Mouse (Mus musculus): Measurements from ENCODE around the gene Sox21. TPM values are rescaled to one million over a fixed set of nuclear protein-coding genes. Genes with fewer than 3 reads are reported as not detected.
A peak's percentile ranks its signal among the peaks of the same experiment; 100 is the strongest.

The Sox21 gene
- polyA plus RNA-seq, 1 experiment = 0.06 TPM

DNA sequence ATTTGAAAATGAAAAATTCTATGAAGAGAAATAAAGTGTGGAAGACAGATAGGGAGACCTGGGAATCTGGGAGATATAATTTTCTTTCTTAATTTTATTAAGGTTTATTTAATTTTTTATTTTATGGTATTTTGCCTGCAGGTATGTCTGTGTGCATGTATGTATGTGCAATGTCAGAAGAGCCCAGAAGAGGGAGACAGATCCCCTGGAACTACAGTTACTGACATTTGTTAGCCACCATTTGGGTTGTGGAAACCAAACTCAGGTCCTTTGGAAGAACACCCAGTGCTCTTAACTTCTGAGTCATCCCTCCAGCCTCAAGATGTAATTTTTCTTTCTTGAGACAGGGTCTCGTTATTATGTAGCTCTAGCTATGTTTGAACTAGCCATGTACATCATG, 15.9 kb downstream of the Sox21 start:
- Histone ChIP-seq H3K27me3 (ENCODE audit: control insufficient read depth, insufficient read depth, low read length) (peaks cover 21% of the 10 kb centered on the region), H3K27ac (ENCODE audit: insufficient read depth, low read depth, low read length) (no peak overlapping the region), H3K4me1 (ENCODE audit: control insufficient read depth, insufficient read depth, insufficient read length, low read length) (no peaks in the 10 kb centered on the region; the same call in 1 of the 2 replicates), H3K36me3 (ENCODE audit: control insufficient read depth, insufficient read depth, low read length) (no peaks in the 10 kb centered on the region), H3K4me3 (ENCODE audit: low read depth, low read length) (no peak overlapping the region)
- WGBS = 74% methylated on average over 1 of the region's 1 CpGs
- no peak for TF ChIP-seq CTCF (IDR thresholded peaks at IDR 0.05; ENCODE audit: extremely low read depth, insufficient read length, insufficient replicate concordance, low read depth, low read length)
- TF ChIP-seq POLR2A (IDR thresholded peaks at IDR 0.05; ENCODE audit: low read depth, low read length) = no peak

DNA sequence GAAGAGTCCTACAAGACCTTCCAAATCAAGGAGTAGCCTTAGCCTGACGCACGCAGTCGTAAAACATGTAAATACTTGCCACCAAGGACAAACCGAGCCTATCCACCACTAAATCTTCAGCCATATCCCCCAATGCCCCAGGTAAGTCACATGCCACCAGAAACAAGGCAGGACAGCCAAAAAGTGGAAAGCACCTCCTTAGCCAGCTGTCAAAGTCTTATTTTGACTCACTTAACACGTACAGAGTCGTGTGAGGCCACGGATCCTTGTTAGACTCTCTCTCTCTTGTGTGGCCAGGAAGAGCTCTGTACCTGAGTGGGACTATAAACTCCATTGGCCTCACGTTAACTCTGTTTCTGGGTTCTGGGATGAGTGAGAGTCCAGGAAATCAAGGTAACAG, 20.0 kb downstream of the Sox21 start:
- no peak for TF ChIP-seq CTCF (IDR thresholded peaks at IDR 0.05; ENCODE audit: extremely low read depth, insufficient read length, insufficient replicate concordance, low read depth, low read length)
- no peak for TF ChIP-seq POLR2A (IDR thresholded peaks at IDR 0.05; ENCODE audit: low read depth, low read length)
- 0 out of 2 replicates have a peak, but pooled peaks cover 3% of the 10 kb centered on the region for H3K27me3 ChIP-seq (ENCODE audit: control insufficient read depth, insufficient read depth, low read length)
- 72% methylated on average over 8 of the region's 8 CpGs for WGBS

DNA sequence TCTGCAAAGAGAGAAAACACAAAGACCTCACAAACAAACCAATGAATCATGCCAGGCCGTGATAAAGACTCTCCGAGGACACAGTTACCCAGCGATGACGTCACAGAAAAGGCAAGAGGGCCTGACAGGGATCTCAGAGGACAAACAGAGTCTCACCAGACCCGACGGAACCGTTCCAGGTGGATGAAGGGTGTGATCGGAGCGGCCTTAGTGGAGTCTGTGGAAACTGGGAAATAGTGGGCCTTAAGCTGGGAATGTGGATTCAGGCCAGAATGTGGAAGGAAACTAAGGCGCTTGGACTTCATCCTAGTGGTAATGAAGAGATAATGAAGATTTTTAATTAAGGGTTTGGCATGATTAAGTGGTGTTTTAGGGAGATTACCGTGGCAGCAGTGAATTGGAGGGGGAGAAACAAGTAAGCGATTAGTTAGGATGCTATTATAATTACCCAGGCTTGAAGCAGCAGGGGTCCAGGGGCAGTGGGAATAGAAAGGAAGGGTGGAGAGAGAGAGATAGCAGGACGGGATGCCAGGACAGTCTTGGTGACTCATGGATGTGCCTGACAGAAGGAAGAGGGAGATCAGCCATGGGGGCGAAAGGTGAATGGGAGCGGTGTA, 24.5 kb downstream of the Sox21 start:
- 0 out of 2 replicates have a peak, but pooled peaks cover 3% of the 10 kb centered on the region for H3K27me3 ChIP-seq (ENCODE audit: control insufficient read depth, insufficient read depth, low read length)
- WGBS = 71% methylated on average over 15 of the region's 15 CpGs
- TF ChIP-seq POLR2A (IDR thresholded peaks at IDR 0.05; ENCODE audit: low read depth, low read length) (no peak), CTCF (IDR thresholded peaks at IDR 0.05; ENCODE audit: extremely low read depth, insufficient read length, insufficient replicate concordance, low read depth, low read length) (no peak)
- H3K4me3 ChIP-seq (ENCODE audit: low read depth, low read length) = no peak overlapping the region
- H3K36me3 ChIP-seq (ENCODE audit: control insufficient read depth, insufficient read depth, low read length) = no peaks in the 10 kb centered on the region
- no peaks in the 10 kb centered on the region for H3K4me1 ChIP-seq (ENCODE audit: control insufficient read depth, insufficient read depth, insufficient read length, low read length)
- H3K27ac ChIP-seq (ENCODE audit: insufficient read depth, low read depth, low read length) = no peak overlapping the region

More for the DNA sequence above, 20.0 kb downstream of the Sox21 start:
- H3K4me3 ChIP-seq (ENCODE audit: low read depth, low read length) = no peak overlapping the region
- no peaks in the 10 kb centered on the region for H3K36me3 ChIP-seq (ENCODE audit: control insufficient read depth, insufficient read depth, low read length)
- H3K27ac ChIP-seq (ENCODE audit: insufficient read depth, low read depth, low read length) = no peak overlapping the region
- H3K4me1 ChIP-seq (ENCODE audit: control insufficient read depth, insufficient read depth, insufficient read length, low read length) = no peaks in the 10 kb centered on the region

DNA sequence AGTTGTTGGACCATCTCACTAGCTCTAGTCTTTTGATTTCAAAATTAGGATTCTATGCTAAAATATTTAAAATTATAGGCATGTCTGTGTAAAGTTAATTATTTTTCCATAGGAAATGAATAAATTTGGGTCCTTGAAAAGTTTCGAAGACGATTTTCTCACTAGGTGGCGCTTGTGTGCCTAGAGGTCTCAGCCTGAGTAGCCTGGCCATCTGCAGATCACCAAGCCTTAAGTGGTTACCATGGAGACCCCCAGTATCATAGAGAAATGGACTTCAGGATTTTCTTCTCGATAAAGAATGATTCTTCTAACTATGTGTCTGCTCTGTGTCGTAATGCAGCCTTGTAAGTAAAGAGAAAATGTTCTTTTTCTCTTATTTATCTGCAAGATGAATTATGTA, 27.2 kb downstream of the Sox21 start:
- 12% methylated on average over 5 of the region's 5 CpGs for WGBS
- Histone ChIP-seq H3K4me3 (ENCODE audit: low read depth, low read length) (no peak overlapping the region), H3K36me3 (ENCODE audit: control insufficient read depth, insufficient read depth, low read length) (no peaks in the 10 kb centered on the region), H3K4me1 (ENCODE audit: control insufficient read depth, insufficient read depth, insufficient read length, low read length) (no peaks in the 10 kb centered on the region), H3K27me3 (ENCODE audit: control insufficient read depth, insufficient read depth, low read length) (0 out of 2 replicates have a peak, but pooled peaks cover 3% of the 10 kb centered on the region), H3K27ac (ENCODE audit: insufficient read depth, low read depth, low read length) (no peak overlapping the region)
- no peak for TF ChIP-seq POLR2A (IDR thresholded peaks at IDR 0.05; ENCODE audit: low read depth, low read length)
- TF ChIP-seq CTCF (IDR thresholded peaks at IDR 0.05; ENCODE audit: extremely low read depth, insufficient read length, insufficient replicate concordance, low read depth, low read length) = no peak

DNA sequence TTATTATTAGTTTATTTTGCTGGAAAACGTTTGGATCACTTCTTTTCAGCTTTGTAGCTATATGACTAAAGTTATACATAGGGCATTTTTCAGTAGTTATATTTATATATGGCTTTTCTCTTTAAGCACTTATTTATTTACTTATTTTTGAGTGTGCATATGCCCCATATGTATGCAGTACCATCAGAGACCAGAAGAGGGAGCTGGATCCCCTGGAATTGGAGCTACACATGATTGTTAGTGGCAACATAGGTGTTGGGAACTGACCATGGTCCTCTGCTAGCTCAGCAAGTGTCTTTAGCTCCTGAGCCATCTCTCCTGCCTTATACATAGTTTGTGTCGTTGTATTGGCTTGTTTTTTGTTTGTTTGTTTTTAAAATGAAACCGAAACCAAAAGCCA, 29.5 kb downstream of the Sox21 start:
- 84% methylated on average over 3 of the region's 3 CpGs for WGBS
- Histone ChIP-seq H3K4me1 (ENCODE audit: control insufficient read depth, insufficient read depth, insufficient read length, low read length) (no peaks in the 10 kb centered on the region), H3K27me3 (ENCODE audit: control insufficient read depth, insufficient read depth, low read length) (no peaks in the 10 kb centered on the region), H3K4me3 (ENCODE audit: low read depth, low read length) (no peak overlapping the region), H3K36me3 (ENCODE audit: control insufficient read depth, insufficient read depth, low read length) (no peaks in the 10 kb centered on the region), H3K27ac (ENCODE audit: insufficient read depth, low read depth, low read length) (no peak overlapping the region)
- TF ChIP-seq POLR2A (IDR thresholded peaks at IDR 0.05; ENCODE audit: low read depth, low read length) = no peak
- no peak for TF ChIP-seq CTCF (IDR thresholded peaks at IDR 0.05; ENCODE audit: extremely low read depth, insufficient read length, insufficient replicate concordance, low read depth, low read length)

DNA sequence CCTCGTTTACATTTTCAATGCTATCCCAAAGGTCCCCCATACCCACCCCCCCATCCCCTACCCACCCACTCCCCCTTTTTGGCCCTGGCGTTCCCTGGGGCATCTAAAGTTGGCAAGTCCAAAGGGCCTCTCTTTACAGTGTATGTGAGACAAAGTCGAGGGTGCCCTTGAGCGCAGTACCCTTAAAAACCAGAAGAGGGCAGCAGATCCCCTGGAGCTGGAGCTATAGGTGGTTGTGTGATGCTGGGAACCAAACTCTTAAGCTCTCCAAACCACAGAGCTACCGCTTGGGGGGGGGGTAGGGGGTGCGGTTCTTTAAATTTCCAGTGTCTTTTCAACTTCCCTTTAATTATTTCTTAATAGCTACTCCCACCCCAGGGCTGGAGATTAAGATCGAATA, 33.8 kb downstream of the Sox21 start:
- WGBS = 74% methylated on average over 7 of the region's 7 CpGs
- Histone ChIP-seq H3K4me3 (ENCODE audit: low read depth, low read length) (no peak overlapping the region), H3K27ac (ENCODE audit: insufficient read depth, low read depth, low read length) (no peak overlapping the region), H3K4me1 (ENCODE audit: control insufficient read depth, insufficient read depth, insufficient read length, low read length) (no peaks in the 10 kb centered on the region), H3K27me3 (ENCODE audit: control insufficient read depth, insufficient read depth, low read length) (no peaks in the 10 kb centered on the region), H3K36me3 (ENCODE audit: control insufficient read depth, insufficient read depth, low read length) (no peaks in the 10 kb centered on the region)
- TF ChIP-seq CTCF (IDR thresholded peaks at IDR 0.05; ENCODE audit: extremely low read depth, insufficient read length, insufficient replicate concordance, low read depth, low read length) (peak; percentile 45; the same call in 1 of the 2 replicates), POLR2A (IDR thresholded peaks at IDR 0.05; ENCODE audit: low read depth, low read length) (no peak)

GRCm38 (mm10) chr14:118202006-118202405, 34.8 kb downstream of the Sox21 start:
- Histone ChIP-seq H3K27ac (ENCODE audit: insufficient read depth, low read depth, low read length) (no peak overlapping the region), H3K36me3 (ENCODE audit: control insufficient read depth, insufficient read depth, low read length) (no peaks in the 10 kb centered on the region), H3K27me3 (ENCODE audit: control insufficient read depth, insufficient read depth, low read length) (no peaks in the 10 kb centered on the region), H3K4me1 (ENCODE audit: control insufficient read depth, insufficient read depth, insufficient read length, low read length) (no peaks in the 10 kb centered on the region), H3K4me3 (ENCODE audit: low read depth, low read length) (no peak overlapping the region)
- WGBS = 77% methylated on average over 5 of the region's 5 CpGs
- TF ChIP-seq CTCF (IDR thresholded peaks at IDR 0.05; ENCODE audit: extremely low read depth, insufficient read length, insufficient replicate concordance, low read depth, low read length) (no peak), POLR2A (IDR thresholded peaks at IDR 0.05; ENCODE audit: low read depth, low read length) (no peak)

Measured in small intestine, adult 2 months (tissue).